ENCODE assay signal across 24 mouse cellular contexts in genomic region chr15:96537272-96537671, GRCm38 (mm10).
DNase-seq lines count a peak whose midpoint lies in the region; ATAC-seq and TF ChIP-seq lines count a peak whose summit lies in the region.
"Had no signal": no experiment of that assay in that cellular context is flagged by ENCODE, and none has a peak within 500 bp of the region (broad histone marks: within the 10 kb centered on the region; RNA-seq: fewer than 3 reads in every experiment).

No protein-coding gene starts in this region.

- no peak overlapping the region for H3K4me2 ChIP-seq in intestine, embryonic 14.5 days (ENCODE audit: low read length)
- H3K4me2 ChIP-seq in intestine, postnatal 0 days (replicated peaks; ENCODE audit: low read depth) = no peak overlapping the region
- H3K4me2 ChIP-seq in intestine, embryonic 15.5 days (replicated peaks) = no peak overlapping the region
- no peak overlapping the region for H3K4me2 ChIP-seq in intestine, embryonic 16.5 days (ENCODE audit: low read depth, low read length)
- no peak overlapping the region for H3K4me2 ChIP-seq in stomach, embryonic 16.5 days (ENCODE audit: low read depth, low read length)
- H3K4me2 ChIP-seq: embryonic facial prominence, embryonic 13.5 days; embryonic facial prominence, embryonic 15.5 days; forebrain, embryonic 12.5 days had no signal

- DNase-seq in intestine, embryonic 14.5 days (ENCODE audit: low spot score) = no peak
- no peak for DNase-seq in urinary bladder, postnatal 10 days (ENCODE audit: low spot score)
- DNase-seq in yolk sac, embryonic 10.5 days (ENCODE audit: low spot score) = no peak
- DNase-seq in kidney, postnatal 4 days = no peak
- DNase-seq: adrenal gland, adult 2 months; adrenal gland, postnatal 10 days; adrenal gland, postnatal 25 days; cerebellum, adult 11 months; cerebellum, adult 18-20 months; cerebellum, adult 8-10 months; cerebellum, adult 9-11 months; cerebellum, postnatal 14 days; cerebellum, postnatal 36 days; embryo, embryonic 11 days had no signal

- no peaks in the 10 kb centered on the region; the same call in 1 of the 2 replicates for H3K4me1 ChIP-seq in intestine, embryonic 14.5 days (replicated peaks; ENCODE audit: control insufficient read depth, insufficient read depth, low read length)
- H3K4me1 ChIP-seq in intestine, postnatal 0 days (replicated peaks; ENCODE audit: control insufficient read depth, insufficient read depth, low read length) = no peaks in the 10 kb centered on the region
- no peaks in the 10 kb centered on the region for H3K4me1 ChIP-seq in intestine, embryonic 15.5 days (replicated peaks)
- no peaks in the 10 kb centered on the region for H3K4me1 ChIP-seq in intestine, embryonic 16.5 days (ENCODE audit: control insufficient read depth, insufficient read depth, low read length)
- H3K4me1 ChIP-seq in stomach, embryonic 16.5 days (ENCODE audit: control insufficient read depth, insufficient read depth, low read length) = no peaks in the 10 kb centered on the region
- H3K4me1 ChIP-seq: embryonic facial prominence, embryonic 13.5 days; embryonic facial prominence, embryonic 15.5 days; forebrain, embryonic 12.5 days had no signal

- H3K9me3 ChIP-seq in intestine, embryonic 14.5 days (ENCODE audit: control insufficient read depth, low read length) = no peaks in the 10 kb centered on the region
- no peaks in the 10 kb centered on the region for H3K9me3 ChIP-seq in intestine, postnatal 0 days (ENCODE audit: control insufficient read depth)
- no peaks in the 10 kb centered on the region for H3K9me3 ChIP-seq in intestine, embryonic 15.5 days
- H3K9me3 ChIP-seq in intestine, embryonic 16.5 days (ENCODE audit: control insufficient read depth, low read length) = no peaks in the 10 kb centered on the region
- H3K9me3 ChIP-seq in stomach, embryonic 16.5 days (replicated peaks; ENCODE audit: control insufficient read depth, low read length) = no peaks in the 10 kb centered on the region
- H3K9me3 ChIP-seq: embryonic facial prominence, embryonic 13.5 days; embryonic facial prominence, embryonic 15.5 days; forebrain, embryonic 10.5 days; forebrain, embryonic 12.5 days had no signal

- no peak for TF ChIP-seq CTCF in intestine, postnatal 0 days (IDR thresholded peaks at IDR 0.05; ENCODE audit: low read depth)

- H3K36me3 ChIP-seq in intestine, embryonic 14.5 days (ENCODE audit: control insufficient read depth, insufficient read depth, low read length) = no peaks in the 10 kb centered on the region
- no peaks in the 10 kb centered on the region for H3K36me3 ChIP-seq in intestine, postnatal 0 days (ENCODE audit: control insufficient read depth, insufficient read depth)
- H3K36me3 ChIP-seq in intestine, embryonic 15.5 days = no peaks in the 10 kb centered on the region
- no peaks in the 10 kb centered on the region for H3K36me3 ChIP-seq in intestine, embryonic 16.5 days (ENCODE audit: control insufficient read depth, insufficient read depth, low read length)
- no peaks in the 10 kb centered on the region for H3K36me3 ChIP-seq in stomach, embryonic 16.5 days (ENCODE audit: control insufficient read depth, insufficient read depth, low read length)
- H3K36me3 ChIP-seq: embryonic facial prominence, embryonic 13.5 days; embryonic facial prominence, embryonic 15.5 days; forebrain, embryonic 10.5 days; forebrain, embryonic 12.5 days had no signal

- H3K9ac ChIP-seq in intestine, embryonic 14.5 days (ENCODE audit: low read length) = no peak overlapping the region
- H3K9ac ChIP-seq in intestine, postnatal 0 days (ENCODE audit: low read depth, low read length) = no peak overlapping the region
- H3K9ac ChIP-seq in intestine, embryonic 15.5 days = no peak overlapping the region
- H3K9ac ChIP-seq in intestine, embryonic 16.5 days (ENCODE audit: low read depth, low read length) = no peak overlapping the region
- H3K9ac ChIP-seq in stomach, embryonic 16.5 days (ENCODE audit: low read length) = no peak overlapping the region
- H3K9ac ChIP-seq: embryonic facial prominence, embryonic 13.5 days; embryonic facial prominence, embryonic 15.5 days; forebrain, embryonic 12.5 days had no signal

- H3K27me3 ChIP-seq in intestine, embryonic 14.5 days (replicated peaks; ENCODE audit: control insufficient read depth, insufficient read depth, low read length) = no peaks in the 10 kb centered on the region
- H3K27me3 ChIP-seq in intestine, postnatal 0 days (replicated peaks; ENCODE audit: control insufficient read depth, insufficient read depth, low read length) = no peaks in the 10 kb centered on the region
- H3K27me3 ChIP-seq in intestine, embryonic 15.5 days (replicated peaks) = no peaks in the 10 kb centered on the region
- no peaks in the 10 kb centered on the region for H3K27me3 ChIP-seq in intestine, embryonic 16.5 days (replicated peaks; ENCODE audit: control insufficient read depth, insufficient read depth, low read length)
- H3K27me3 ChIP-seq in stomach, embryonic 16.5 days (ENCODE audit: control insufficient read depth, insufficient read depth, low read length) = no peaks in the 10 kb centered on the region
- H3K27me3 ChIP-seq: embryonic facial prominence, embryonic 13.5 days; embryonic facial prominence, embryonic 15.5 days; forebrain, embryonic 12.5 days had no signal

- ATAC-seq in intestine, embryonic 14.5 days (replicated peaks; ENCODE audit: low FRiP score, low TSS enrichment, low read depth) = no peak
- ATAC-seq in intestine, postnatal 0 days = no peak
- ATAC-seq in intestine, embryonic 15.5 days = 0 out of 2 replicates have a peak, but pooled peaks have one; percentile 45
- ATAC-seq in intestine, embryonic 16.5 days = no peak
- peak; percentile 82; the same call in 1 of the 2 replicates for ATAC-seq in stomach, embryonic 16.5 days (ENCODE audit: insufficient read depth, low FRiP score)
- ATAC-seq: forebrain, embryonic 14.5 days had no signal

- H3K4me3 ChIP-seq in intestine, embryonic 14.5 days (ENCODE audit: low read depth, low read length) = no peak overlapping the region
- H3K4me3 ChIP-seq in intestine, postnatal 0 days (ENCODE audit: low read depth, low read length) = no peak overlapping the region
- H3K4me3 ChIP-seq in intestine, embryonic 15.5 days (replicated peaks) = no peak overlapping the region
- H3K4me3 ChIP-seq in intestine, embryonic 16.5 days (ENCODE audit: low read length) = no peak overlapping the region
- H3K4me3 ChIP-seq in stomach, embryonic 16.5 days (replicated peaks; ENCODE audit: low read length) = no peak overlapping the region
- H3K4me3 ChIP-seq: embryonic facial prominence, embryonic 13.5 days; embryonic facial prominence, embryonic 15.5 days; erythroblast, embryonic 14.5 days; forebrain, embryonic 10.5 days; forebrain, embryonic 12.5 days had no signal

- WGBS in intestine, embryonic 14.5 days = 57% methylated on average over 11 of the region's 11 CpGs
- 77% methylated on average over 11 of the region's 11 CpGs for WGBS in intestine, postnatal 0 days
- WGBS in intestine, embryonic 15.5 days = 71% methylated on average over 11 of the region's 11 CpGs
- 72% methylated on average over 11 of the region's 11 CpGs for WGBS in intestine, embryonic 16.5 days
- 70% methylated on average over 11 of the region's 11 CpGs for WGBS in stomach, embryonic 16.5 days

- peak overlapping the region; percentile 12; the same call in 1 of the 2 replicates for H3K27ac ChIP-seq in intestine, embryonic 14.5 days (ENCODE audit: low read depth)
- no peak overlapping the region for H3K27ac ChIP-seq in intestine, postnatal 0 days (ENCODE audit: low read depth, low read length)
- no peak overlapping the region for H3K27ac ChIP-seq in intestine, embryonic 15.5 days
- peak overlapping the region; percentile 47; the same call in 1 of the 2 replicates for H3K27ac ChIP-seq in intestine, embryonic 16.5 days (ENCODE audit: low read length)
- H3K27ac ChIP-seq in stomach, embryonic 16.5 days (ENCODE audit: low read length) = peak overlapping the region; percentile 38
- H3K27ac ChIP-seq: embryonic facial prominence, embryonic 13.5 days; embryonic facial prominence, embryonic 15.5 days; forebrain, embryonic 10.5 days; forebrain, embryonic 12.5 days had no signal

Comparison
In these comparisons a context has a peak if more than half of its experiments do, and no peak if none do; other contexts are left out.
1. ATAC-seq: peak in intestine, embryonic 15.5 days (single experiment) and stomach, embryonic 16.5 days (single experiment); none in intestine, embryonic 14.5 days (single experiment), intestine, postnatal 0 days (single experiment) and intestine, embryonic 16.5 days (single experiment).
2. H3K27ac ChIP-seq: peak in intestine, embryonic 14.5 days (single experiment), intestine, embryonic 16.5 days (single experiment) and stomach, embryonic 16.5 days (single experiment); none in intestine, postnatal 0 days (single experiment) and intestine, embryonic 15.5 days (single experiment).